In the genomic region with DNA sequence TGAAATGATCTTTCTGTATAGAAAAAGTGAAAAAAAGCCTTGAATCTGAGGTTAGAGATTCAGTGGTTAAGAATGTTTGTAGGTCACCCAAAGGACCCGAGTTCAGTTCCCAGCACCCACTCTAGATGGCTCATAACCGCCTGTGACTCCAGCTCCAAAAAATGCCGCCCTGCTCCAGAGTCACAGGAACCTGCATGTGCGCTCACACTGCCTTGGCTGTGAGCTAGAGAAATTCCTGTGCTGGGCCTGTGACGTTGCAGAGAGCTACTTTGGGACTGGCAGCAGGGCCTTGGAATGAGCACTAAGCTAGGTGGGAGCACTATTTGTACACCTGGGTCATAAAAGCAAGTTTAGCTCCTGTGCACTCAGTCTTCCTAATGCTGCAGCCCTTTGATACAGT, we compare ENCODE assay signal across 19 mouse cellular contexts. TPM values are rescaled to one million over a fixed set of nuclear protein-coding genes. Genes with fewer than 3 reads are reported as not detected.
DNase-seq lines count a peak whose midpoint lies in the region; ATAC-seq lines count a peak whose summit lies in the region.
"Had no signal": no experiment of that assay in that cellular context is flagged by ENCODE, and none has a peak within 500 bp of the region (broad histone marks: within the 10 kb centered on the region; RNA-seq: fewer than 3 reads in every experiment).

No protein-coding gene starts in this region.

- ATAC-seq in midbrain, embryonic 11.5 days (ENCODE audit: low FRiP score), result no peak
- no peak for ATAC-seq in forebrain, embryonic 14.5 days
- ATAC-seq: forebrain, embryonic 15.5 days had no signal

- DNase-seq in gastrocnemius, adult 18-20 months (ENCODE audit: low spot score), result peak; percentile 31
- no peak for DNase-seq in gastrocnemius, postnatal 10 days
- DNase-seq in heart, adult 8-10 months (ENCODE audit: low spot score), result peak; percentile 28
- no peak for DNase-seq in heart, postnatal 36 days
- DNase-seq in midbrain, embryonic 11.5 days (ENCODE audit: low spot score, missing footprints), result peak; percentile 54
- DNase-seq in midbrain, embryonic 10.5 days (ENCODE audit: low spot score), result no peak
- DNase-seq in forebrain, embryonic 14.5 days (ENCODE audit: low spot score), result no peak
- DNase-seq: embryo, embryonic 11 days; kidney, adult 11 months; kidney, postnatal 14 days; midbrain, embryonic 14.5 days; thymus, postnatal 4 days had no signal

- H3K27me3 ChIP-seq in midbrain, embryonic 11.5 days (ENCODE audit: control insufficient read depth, insufficient read depth, low read length), result no peaks in the 10 kb centered on the region
- H3K27me3 ChIP-seq in midbrain, embryonic 10.5 days (ENCODE audit: low read depth, poor library complexity, severe bottlenecking), result no peaks in the 10 kb centered on the region
- no peaks in the 10 kb centered on the region for H3K27me3 ChIP-seq in forebrain, embryonic 14.5 days (replicated peaks; ENCODE audit: control insufficient read depth, insufficient read depth, low read length)
- H3K27me3 ChIP-seq: embryonic facial prominence, embryonic 12.5 days; forebrain, embryonic 15.5 days; hindbrain, embryonic 13.5 days; limb, embryonic 13.5 days; liver, embryonic 13.5 days; megakaryocyte, embryonic 14.5 days had no signal

- WGBS in midbrain, embryonic 11.5 days, result 89% methylated on average over 5 of the region's 5 CpGs
- WGBS in midbrain, embryonic 10.5 days, result 90% methylated on average over 5 of the region's 5 CpGs
- 93% methylated on average over 5 of the region's 5 CpGs for WGBS in forebrain, embryonic 14.5 days

- no peaks in the 10 kb centered on the region for H3K36me3 ChIP-seq in midbrain, embryonic 11.5 days (ENCODE audit: control insufficient read depth, insufficient read depth, low read length)
- H3K36me3 ChIP-seq in midbrain, embryonic 10.5 days, result no peaks in the 10 kb centered on the region
- H3K36me3 ChIP-seq in forebrain, embryonic 14.5 days (ENCODE audit: control insufficient read depth, insufficient read depth, low read length), result 0 out of 2 replicates have a peak, but pooled peaks cover 13% of the 10 kb centered on the region
- H3K36me3 ChIP-seq: forebrain, embryonic 15.5 days; liver, embryonic 13.5 days had no signal

- H3K27ac ChIP-seq in midbrain, embryonic 11.5 days (ENCODE audit: low read depth, low read length), result no peak overlapping the region
- no peak overlapping the region for H3K27ac ChIP-seq in midbrain, embryonic 10.5 days (replicated peaks)
- H3K27ac ChIP-seq in forebrain, embryonic 14.5 days (ENCODE audit: low read depth, low read length), result no peak overlapping the region
- H3K27ac ChIP-seq: embryonic facial prominence, embryonic 12.5 days; forebrain, embryonic 15.5 days; hindbrain, embryonic 13.5 days; limb, embryonic 13.5 days had no signal

- no peak overlapping the region for H3K4me3 ChIP-seq in midbrain, embryonic 11.5 days (ENCODE audit: low read depth, low read length)
- H3K4me3 ChIP-seq in midbrain, embryonic 10.5 days, result no peak overlapping the region
- H3K4me3 ChIP-seq in forebrain, embryonic 14.5 days (ENCODE audit: low read depth, low read length), result no peak overlapping the region
- H3K4me3 ChIP-seq: embryonic facial prominence, embryonic 12.5 days; forebrain, embryonic 15.5 days; hindbrain, embryonic 13.5 days; limb, embryonic 13.5 days; liver, embryonic 13.5 days; megakaryocyte, embryonic 14.5 days had no signal

- no peak overlapping the region for H3K9ac ChIP-seq in midbrain, embryonic 11.5 days (ENCODE audit: low read length)
- H3K9ac ChIP-seq in forebrain, embryonic 14.5 days (ENCODE audit: low read length), result no peak overlapping the region
- H3K9ac ChIP-seq: embryonic facial prominence, embryonic 12.5 days; forebrain, embryonic 15.5 days; hindbrain, embryonic 13.5 days; limb, embryonic 13.5 days; liver, embryonic 13.5 days had no signal

- intact Hi-C loops in heart, postnatal 36 days (cut with DNase I), result no loop called here

- H3K4me2 ChIP-seq in midbrain, embryonic 11.5 days, result no peak overlapping the region
- H3K4me2 ChIP-seq in forebrain, embryonic 14.5 days (ENCODE audit: low read length), result no peak overlapping the region
- H3K4me2 ChIP-seq: embryonic facial prominence, embryonic 12.5 days; forebrain, embryonic 15.5 days; hindbrain, embryonic 13.5 days; limb, embryonic 13.5 days; liver, embryonic 13.5 days had no signal

- H3K4me1 ChIP-seq in midbrain, embryonic 11.5 days (ENCODE audit: control insufficient read depth, insufficient read depth, low read length), result no peaks in the 10 kb centered on the region
- H3K4me1 ChIP-seq in midbrain, embryonic 10.5 days, result no peaks in the 10 kb centered on the region
- no peaks in the 10 kb centered on the region for H3K4me1 ChIP-seq in forebrain, embryonic 14.5 days (ENCODE audit: control insufficient read depth, insufficient read depth, low read length)
- H3K4me1 ChIP-seq: forebrain, embryonic 15.5 days; hindbrain, embryonic 13.5 days; limb, embryonic 13.5 days had no signal

- no peaks in the 10 kb centered on the region for H3K9me3 ChIP-seq in midbrain, embryonic 11.5 days (ENCODE audit: control insufficient read depth, low read length)
- H3K9me3 ChIP-seq in midbrain, embryonic 10.5 days (replicated peaks), result no peaks in the 10 kb centered on the region
- H3K9me3 ChIP-seq in forebrain, embryonic 14.5 days (replicated peaks; ENCODE audit: control insufficient read depth, low read length), result no peaks in the 10 kb centered on the region
- H3K9me3 ChIP-seq: embryonic facial prominence, embryonic 12.5 days; forebrain, embryonic 15.5 days; G1E; hindbrain, embryonic 13.5 days; limb, embryonic 13.5 days; liver, embryonic 13.5 days had no signal

RNA-seq across cellular contexts. Expression of gene Hbp1, which starts 33.6 kb away (rescaled TPM):
- total RNA-seq in gastrocnemius, adult 18-20 months (2021), result 10 to 100 TPM; 61.8 to 77.7 TPM
- 10 to 100 TPM; 59.2 to 63.1 TPM for total RNA-seq in gastrocnemius, postnatal 10 days (2021)
- total RNA-seq in heart, adult 8-10 months (2022), result 10 to 100 TPM; 59.5 to 74.2 (median 70.5) TPM
- 10 to 100 TPM; 82.7 to 98.0 TPM for total RNA-seq in heart, postnatal 36 days (2021)
- polyA plus RNA-seq in midbrain, embryonic 11.5 days (2014; fragmentation: Nextera tagmentation; extraction: Ambion mirVana), result 88.8 and 96.0 TPM in 2 replicates
- polyA plus RNA-seq in midbrain, embryonic 10.5 days (2016; fragmentation: Nextera tagmentation; extraction: Ambion mirVana), result 78.2 and 88.1 TPM in 2 replicates
- polyA plus RNA-seq in forebrain, embryonic 14.5 days (2014; fragmentation: Nextera tagmentation; extraction: Ambion mirVana), result 107 and 112 TPM in 2 replicates

Comparison
In these comparisons a context has a peak if more than half of its experiments do, and no peak if none do; other contexts are left out.
1. DNase-seq: peak in gastrocnemius, adult 18-20 months (single experiment), heart, adult 8-10 months (single experiment) and midbrain, embryonic 11.5 days (single experiment); none in gastrocnemius, postnatal 10 days (single experiment), heart, postnatal 36 days (0 of 2), midbrain, embryonic 10.5 days (single experiment) and forebrain, embryonic 14.5 days (single experiment).